In genomic region chr11:76358628-76359320, GRCm38 (mm10) we compare ENCODE assay signal across 8 mouse cellular contexts. TPM values are rescaled to one million over a fixed set of nuclear protein-coding genes. Genes with fewer than 3 reads are reported as not detected.
DNase-seq lines count a peak whose midpoint lies in the region; ATAC-seq and TF ChIP-seq lines count a peak whose summit lies in the region.

No protein-coding gene starts in this region.

- no peaks in the 10 kb centered on the region for H3K27me3 ChIP-seq in lung, postnatal 0 days (replicated peaks; ENCODE audit: insufficient read depth, low read length)
- H3K27me3 ChIP-seq in stomach, embryonic 15.5 days (replicated peaks), result no peaks in the 10 kb centered on the region

- TF ChIP-seq EP300 in lung, postnatal 0 days (IDR thresholded peaks at IDR 0.05), result no peak

- H3K4me3 ChIP-seq in gastrocnemius, adult 2 months, result no peak overlapping the region
- no peak overlapping the region for H3K4me3 ChIP-seq in lung, postnatal 0 days (ENCODE audit: low read depth, low read length)
- no peak overlapping the region for H3K4me3 ChIP-seq in stomach, embryonic 15.5 days (replicated peaks)

- no peak for ATAC-seq in lung, postnatal 0 days
- no peak for ATAC-seq in stomach, embryonic 15.5 days (ENCODE audit: insufficient read depth, low FRiP score, low read depth)
- ATAC-seq in inflammation-experienced regulatory T-cells, adult 6 months, result no peak

- TF ChIP-seq CTCF in gastrocnemius, adult 2 months (IDR thresholded peaks at IDR 0.05), result no peak
- no peak for TF ChIP-seq CTCF in lung, postnatal 0 days (IDR thresholded peaks at IDR 0.05)

- intact Hi-C loops in gastrocnemius, adult 2 months (cut with DNase I), result no loop called here
- intact Hi-C loops in heart, postnatal 14 days (cut with DNase I), result loop anchor here (5.0 kb wide), 1 partner anchor 39 kb away; the partner anchor contains the start of gene Nxn

- no peaks in the 10 kb centered on the region for H3K36me3 ChIP-seq in lung, postnatal 0 days (ENCODE audit: insufficient read depth, low read length)
- H3K36me3 ChIP-seq in stomach, embryonic 15.5 days, result no peaks in the 10 kb centered on the region

- peak overlapping the region; percentile 65 for H3K27ac ChIP-seq in gastrocnemius, adult 2 months
- no peak overlapping the region for H3K27ac ChIP-seq in lung, postnatal 0 days (ENCODE audit: low read length)
- H3K27ac ChIP-seq in stomach, embryonic 15.5 days, result peak overlapping the region; percentile 14

- 57% methylated on average over 14 of the region's 14 CpGs for WGBS in lung, postnatal 0 days
- WGBS in stomach, embryonic 15.5 days, result 30% methylated on average over 14 of the region's 14 CpGs

- H3K4me1 ChIP-seq in lung, postnatal 0 days (ENCODE audit: insufficient read depth, low read depth, low read length), result no peaks in the 10 kb centered on the region
- H3K4me1 ChIP-seq in stomach, embryonic 15.5 days, result peaks cover 35% of the 10 kb centered on the region

- H3K9ac ChIP-seq in lung, postnatal 0 days (replicated peaks; ENCODE audit: low read depth), result no peak overlapping the region
- no peak overlapping the region for H3K9ac ChIP-seq in stomach, embryonic 15.5 days

- peak; percentile 22 for DNase-seq in gastrocnemius, adult 2 months
- DNase-seq in gastrocnemius, adult 8-10 months (ENCODE audit: low spot score in 2 of 2), result no peak
- DNase-seq in lung, postnatal 10 days, result peak; percentile 48
- no peak for DNase-seq in lung, postnatal 0 days (ENCODE audit: low spot score)
- peak; percentile 21 to 40 for DNase-seq in heart, postnatal 14 days
- no peak for DNase-seq in urinary bladder, postnatal 10 days (ENCODE audit: low spot score)

- no peaks in the 10 kb centered on the region for H3K9me3 ChIP-seq in lung, postnatal 0 days (ENCODE audit: low read length)
- H3K9me3 ChIP-seq in stomach, embryonic 15.5 days, result no peaks in the 10 kb centered on the region

- no peak overlapping the region for H3K4me2 ChIP-seq in lung, postnatal 0 days (replicated peaks; ENCODE audit: low read depth, low read length)
- H3K4me2 ChIP-seq in stomach, embryonic 15.5 days, result no peak overlapping the region

RNA-seq across cellular contexts. Expression of gene Nxn, which starts 40.2 kb away (rescaled TPM):
- 10 to 100 TPM; 42.0 to 49.3 TPM for total RNA-seq in gastrocnemius, adult 2 months (2021)
- 10 to 100 TPM; 41.5 to 47.7 (median 43.3) TPM for total RNA-seq in gastrocnemius, adult 8-10 months (2022)
- polyA plus RNA-seq in lung, postnatal 0 days (2015; fragmentation: Nextera tagmentation; extraction: Ambion mirVana), result 11.7 and 11.9 TPM in 2 replicates
- 10 to 100 TPM; 15.5 to 17.4 TPM for total RNA-seq in heart, postnatal 14 days (2021)
- 35.1 and 37.9 TPM in 2 replicates for polyA plus RNA-seq in stomach, embryonic 15.5 days (2015; fragmentation: Nextera tagmentation; extraction: Ambion mirVana)
- polyA plus RNA-seq in inflammation-experienced regulatory T-cells, adult 6 months (2017; shearing (Covaris generic)), result 1 to 10 TPM; 1.1 to 2.0 (median 1.6) TPM

RNA-seq across cellular contexts. Expression of gene Timm22, which starts 48.0 kb away (rescaled TPM):
- 10 to 100 TPM; 29.0 to 45.0 TPM for total RNA-seq in gastrocnemius, adult 2 months (2021)
- total RNA-seq in gastrocnemius, adult 8-10 months (2022), result 10 to 100 TPM; 31.6 to 45.2 (median 39.6) TPM
- polyA plus RNA-seq in lung, postnatal 0 days (2015; fragmentation: Nextera tagmentation; extraction: Ambion mirVana), result 64.4 and 81.7 TPM in 2 replicates
- total RNA-seq in heart, postnatal 14 days (2021), result 10 to 100 TPM; 41.3 to 46.9 TPM
- polyA plus RNA-seq in stomach, embryonic 15.5 days (2015; fragmentation: Nextera tagmentation; extraction: Ambion mirVana), result 92.5 and 96.5 TPM in 2 replicates
- 10 to 100 TPM; 60.7 to 86.9 (median 76.3) TPM for polyA plus RNA-seq in inflammation-experienced regulatory T-cells, adult 6 months (2017; shearing (Covaris generic))

Comparison
In these comparisons a context has a peak if more than half of its experiments do, and no peak if none do; other contexts are left out.
1. DNase-seq: peak in gastrocnemius, adult 2 months (single experiment), lung, postnatal 10 days (single experiment) and heart, postnatal 14 days (2 of 2); none in gastrocnemius, adult 8-10 months (0 of 2), lung, postnatal 0 days (single experiment) and urinary bladder, postnatal 10 days (single experiment).